ENCODE assay signal across 7 mouse cellular contexts in the genomic region with DNA sequence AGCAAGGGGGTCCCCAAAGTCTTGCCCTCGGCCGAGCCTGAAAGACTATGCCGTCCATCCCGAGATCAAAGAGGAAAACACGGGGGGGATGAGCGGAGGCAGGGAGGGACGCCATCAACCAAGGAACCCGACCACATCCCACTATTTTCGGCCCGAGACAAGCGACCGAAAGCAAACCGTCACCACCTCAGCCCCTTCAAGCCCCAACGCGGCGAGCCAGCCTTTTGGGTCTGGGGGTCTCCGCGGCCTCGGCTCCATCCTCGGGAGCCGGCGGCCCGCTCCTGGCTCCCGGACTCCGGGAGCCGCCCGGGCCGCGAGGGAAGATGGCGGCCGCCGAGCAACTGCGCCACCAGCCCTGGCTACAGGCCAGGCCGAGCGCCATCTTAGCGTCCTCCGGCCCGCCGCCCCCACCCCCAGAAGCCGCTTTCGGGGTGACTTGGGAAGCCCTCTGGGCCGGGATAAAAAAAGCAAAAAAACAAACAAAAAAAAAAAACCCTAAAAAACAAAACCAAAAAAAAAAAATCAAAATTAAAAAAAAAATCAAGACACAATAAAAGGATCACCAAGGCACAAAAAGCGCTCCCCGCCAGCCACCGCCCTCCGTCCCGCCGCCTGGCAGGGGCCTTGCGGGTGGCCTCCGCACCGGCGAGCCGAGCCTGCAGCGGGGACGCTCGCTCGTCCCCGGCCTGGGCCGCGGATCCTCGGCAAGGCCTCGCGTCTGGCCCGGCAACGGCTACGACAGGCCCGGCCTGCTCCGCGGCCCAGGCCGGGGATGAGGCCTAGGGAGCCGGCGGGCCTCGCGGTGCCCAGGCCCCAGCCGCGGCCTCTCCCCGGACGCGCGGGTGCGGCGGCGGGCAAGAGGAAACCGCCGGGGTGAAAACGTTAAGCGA. TPM values are rescaled to one million over a fixed set of nuclear protein-coding genes. Genes with fewer than 3 reads are reported as not detected.
DNase-seq lines count a peak whose midpoint lies in the region; ATAC-seq and TF ChIP-seq lines count a peak whose summit lies in the region.

No protein-coding gene starts in this region.

- peak overlapping the region; percentile 45 for H3K4me2 ChIP-seq in embryonic facial prominence, embryonic 11.5 days (ENCODE audit: low read depth, low read length)

- peak overlapping the region; percentile 100 for H3K27ac ChIP-seq in embryonic facial prominence, embryonic 11.5 days (replicated peaks; ENCODE audit: low read depth, low read length)
- H3K27ac ChIP-seq in heart, adult 2 months: peak overlapping the region; percentile 100

- TF ChIP-seq CTCF in heart, adult 2 months (IDR thresholded peaks at IDR 0.05): no peak

- no peaks in the 10 kb centered on the region for H3K27me3 ChIP-seq in embryonic facial prominence, embryonic 11.5 days (ENCODE audit: control insufficient read depth, insufficient read depth, low read length)
- H3K27me3 ChIP-seq in heart, adult 2 months (ENCODE audit: control insufficient read depth, insufficient read depth, low read length): no peaks in the 10 kb centered on the region

- peak; percentile 25; the same call in 1 of the 2 replicates for ATAC-seq in embryonic facial prominence, embryonic 11.5 days (replicated peaks; ENCODE audit: insufficient number of reproducible peaks, low FRiP score, low TSS enrichment, low read depth)
- peak; percentile 40 for ATAC-seq in monocyte, adult 5-6 weeks (replicated peaks; ENCODE audit: insufficient number of reproducible peaks, low FRiP score, low TSS enrichment, poor library complexity, severe bottlenecking)

- no peak for TF ChIP-seq POLR2A in heart, adult 2 months (IDR thresholded peaks at IDR 0.05; ENCODE audit: insufficient read depth, low read depth, low read length)

- peak; percentile 91 for DNase-seq in adrenal gland, postnatal 14 days
- DNase-seq in embryonic facial prominence, embryonic 11.5 days (ENCODE audit: low spot score): peak; percentile 76
- DNase-seq in heart, adult 2 months: peak; percentile 89 to 92
- peak; percentile 61 to 75 for DNase-seq in kidney, adult 8-10 months
- peak; percentile 81 for DNase-seq in liver
- DNase-seq in spleen, postnatal 14 days (ENCODE audit: low spot score in 2 of 2): peak; percentile 70 to 80

- TF ChIP-seq EP300 in heart, adult 2 months (IDR thresholded peaks at IDR 0.05; ENCODE audit: insufficient read depth, low read depth, low read length): no peak

- H3K36me3 ChIP-seq in embryonic facial prominence, embryonic 11.5 days (replicated peaks; ENCODE audit: control insufficient read depth, insufficient read depth, low read depth, low read length): no peaks in the 10 kb centered on the region
- H3K36me3 ChIP-seq in heart, adult 2 months (ENCODE audit: control insufficient read depth, insufficient read depth, low read length): peaks cover 2% of the 10 kb centered on the region; the same call in 1 of the 2 replicates

- peak overlapping the region; percentile 98 for H3K9ac ChIP-seq in embryonic facial prominence, embryonic 11.5 days (replicated peaks; ENCODE audit: low read length)
- H3K9ac ChIP-seq in heart, adult 2 months (ENCODE audit: low read depth, low read length): peak overlapping the region; percentile 100

- no peaks in the 10 kb centered on the region for H3K9me3 ChIP-seq in embryonic facial prominence, embryonic 11.5 days (replicated peaks; ENCODE audit: control insufficient read depth, low read length)

- peaks cover 2% of the 10 kb centered on the region; the same call in 1 of the 2 replicates for H3K4me1 ChIP-seq in embryonic facial prominence, embryonic 11.5 days (ENCODE audit: control insufficient read depth, insufficient read depth, low read length)
- H3K4me1 ChIP-seq in heart, adult 2 months (ENCODE audit: control insufficient read depth, insufficient read depth, low read length): peaks cover 12% of the 10 kb centered on the region

- intact Hi-C loops in heart, adult 2 months (cut with DNase I): no loop called here

- peak overlapping the region; percentile 84 for H3K4me3 ChIP-seq in embryonic facial prominence, embryonic 11.5 days (ENCODE audit: low read depth, low read length)
- peak overlapping the region; percentile 86 for H3K4me3 ChIP-seq in heart, adult 2 months

- under 1% methylated on average over 60 of the region's 87 CpGs for WGBS in embryonic facial prominence, embryonic 11.5 days
- WGBS in heart, adult 2 months: under 1% methylated on average over 87 of the region's 87 CpGs

- H3K79me2 ChIP-seq in heart, adult 2 months (replicated peaks; ENCODE audit: control insufficient read depth, insufficient read depth, low read length): no peaks in the 10 kb centered on the region

RNA-seq across cellular contexts. Expression of a gene that starts 1.6 kb away (rescaled TPM):
- 19.4 and 20.1 TPM in 2 replicates for total RNA-seq in adrenal gland, postnatal 14 days (2021)
- polyA plus RNA-seq in embryonic facial prominence, embryonic 11.5 days (2014; fragmentation: Nextera tagmentation; extraction: Ambion mirVana): 4.7 TPM in 2 replicates
- total RNA-seq in heart, adult 2 months (2021): 10 to 100 TPM; 12.3 to 15.7 TPM
- polyA plus RNA-seq in heart, adult 2 months (2012; rRNA removed): 7.4 and 9.6 TPM in 2 replicates
- total RNA-seq in monocyte, adult 5-6 weeks (2017): 15.0 to 38.1 TPM (median 25.2 TPM) in 3 replicates

RNA-seq across cellular contexts. Expression of a gene that starts 33.8 kb away (rescaled TPM):
- total RNA-seq in adrenal gland, postnatal 14 days (2021): 20.6 and 20.7 TPM in 2 replicates
- 73.7 and 78.8 TPM in 2 replicates for polyA plus RNA-seq in embryonic facial prominence, embryonic 11.5 days (2014; fragmentation: Nextera tagmentation; extraction: Ambion mirVana)
- 10 to 100 TPM; 16.3 TPM for total RNA-seq in heart, adult 2 months (2021)
- polyA plus RNA-seq in heart, adult 2 months (2012; rRNA removed): 12.7 and 13.3 TPM in 2 replicates
- total RNA-seq in monocyte, adult 5-6 weeks (2017): 6.9 to 17.1 TPM (median 7.5 TPM) in 3 replicates

RNA-seq across cellular contexts. Expression of a gene that starts 53.5 kb away (rescaled TPM):
- not detected in 2 replicates for total RNA-seq in adrenal gland, postnatal 14 days (2021)
- not detected in 2 replicates for polyA plus RNA-seq in embryonic facial prominence, embryonic 11.5 days (2014; fragmentation: Nextera tagmentation; extraction: Ambion mirVana)
- not detected for total RNA-seq in heart, adult 2 months (2021)
- polyA plus RNA-seq in heart, adult 2 months (2012; rRNA removed): not detected in 2 replicates
- not detected in 3 replicates for total RNA-seq in monocyte, adult 5-6 weeks (2017)

Comparison
In these comparisons a context has a peak if more than half of its experiments do, and no peak if none do; other contexts are left out.
1. Peak in every context shown above with its lines: DNase-seq, ATAC-seq, H3K4me3 ChIP-seq and H3K27ac ChIP-seq.